Mouse (Mus musculus) liver, embryonic 14.5 days (tissue): ENCODE measurements around the gene Foxj1. TPM values are rescaled to one million over a fixed set of nuclear protein-coding genes. Genes with fewer than 3 reads are reported as not detected.

Experiments used
- ATAC-seq: fragments of 200-750 bp; cut with Nextera tagmentation; 2 replicates; pipeline ENCODE4 v1.8.0; 2017; ENCODE audit warnings: moderate number of reproducible peaks, mild to moderate bottlenecking, moderate library complexity; ENCODE audit not compliant: insufficient read depth
- DNase-seq, 3 experiments: peaks; one replicate each; pipeline ENCODE4 v3.0.0-alpha.2; 2012 to 2013; ENCODE audit warnings: low read depth in 3 of 3, low spot score in 3 of 3
- H3K27ac ChIP-seq: fragments of 300-500 bp; sonication (generic); 2 replicates; pipeline ENCODE4 v1.5.1; 2014; ENCODE audit warnings: moderate library complexity, mild to moderate bottlenecking, control low read depth, inconsistent platforms
- H3K27me3 ChIP-seq: fragments of 300-500 bp; sonication (generic); 2 replicates; pipeline ENCODE4 v1.6.1; 2014; ENCODE audit warnings: mild to moderate bottlenecking, low read length, moderate library complexity; ENCODE audit not compliant: control insufficient read depth, insufficient read depth
- H3K36me3 ChIP-seq: fragments of 300-500 bp; sonication (generic); replicated peaks from 2 replicates; pipeline ENCODE4 v1.6.1; 2014; ENCODE audit warnings: low read depth; ENCODE audit not compliant: control insufficient read depth, insufficient read depth
- H3K4me1 ChIP-seq, 2 experiments: fragments of 200-500 bp in 1 of 2; fragments of 300-500 bp in 1 of 2; sonication (generic) in 1 of 2; replicated peaks; 2 replicates each; pipeline ENCODE4 v1.6.1; 2012 to 2014; ENCODE audit warnings: antibody characterized with exemption in 1 of 2, inconsistent platforms in 1 of 2, low read length in 1 of 2; ENCODE audit not compliant: control insufficient read depth in 2 of 2, insufficient read depth in 2 of 2
- H3K4me2 ChIP-seq: fragments of 300-500 bp; sonication (generic); 2 replicates; pipeline ENCODE4 v1.6.1; 2014; ENCODE audit warnings: low read depth, mild to moderate bottlenecking, control low read depth, moderate library complexity
- H3K4me3 ChIP-seq, 2 experiments: fragments of 200-500 bp in 1 of 2; fragments of 300-500 bp in 1 of 2; sonication (generic) in 1 of 2; 2 replicates each; pipeline ENCODE4 v1.5.1; 2012 to 2014; ENCODE audit warnings: low read depth in 2 of 2, low read length in 2 of 2, mild to moderate bottlenecking in 2 of 2, control low read depth in 1 of 2, inconsistent platforms in 1 of 2, moderate library complexity in 1 of 2; ENCODE audit not compliant: insufficient read depth in 1 of 2
- H3K9ac ChIP-seq: fragments of 300-500 bp; sonication (generic); replicated peaks from 2 replicates; pipeline ENCODE4 v1.6.1; 2014; ENCODE audit warnings: mild to moderate bottlenecking, control low read depth, moderate library complexity
- H3K9me3 ChIP-seq: fragments of 300-500 bp; sonication (generic); 2 replicates; pipeline ENCODE4 v1.6.1; 2016; ENCODE audit warnings: low read length, mixed read lengths; ENCODE audit not compliant: control insufficient read depth
- CTCF ChIP-seq: IDR thresholded peaks from 2 replicates; pipeline ENCODE4 v1.5.1; 2016; ENCODE audit warnings: antibody characterized with exemption, low read depth, control low read depth
- EP300 ChIP-seq: IDR thresholded peaks from 2 replicates; pipeline ENCODE4 v1.6.1; 2016; ENCODE audit warnings: antibody characterized with exemption, low read depth
- WGBS: fragments of 180-500 bp; shearing (Covaris S2); extraction: QIAGEN DNeasy Blood & Tissue Kit; methylation state at CpG from one replicate; pipeline ENCODE4 v1.1.7; 2014; ENCODE audit not compliant: insufficient replicate concordance; 5-methylcytosine and 5-hydroxymethylcytosine counted together
- polyA plus RNA-seq, 2 experiments: library from polyadenylated mRNA; depleted of rRNA in 1 of 2; stranded (reverse) in 1 of 2; unstranded in 1 of 2; fragments of >200 nt; fragmentation: Nextera tagmentation in 1 of 2; extraction: Ambion mirVana in 1 of 2; gene quantifications; 2 replicates each; pipeline versions ENCODE4 v1.2.1 to v1.2.3; 2012 to 2014

Foxj1 gene
- polyA plus RNA-seq, 2 experiments = 0.76 to 1.2 TPM

DNA sequence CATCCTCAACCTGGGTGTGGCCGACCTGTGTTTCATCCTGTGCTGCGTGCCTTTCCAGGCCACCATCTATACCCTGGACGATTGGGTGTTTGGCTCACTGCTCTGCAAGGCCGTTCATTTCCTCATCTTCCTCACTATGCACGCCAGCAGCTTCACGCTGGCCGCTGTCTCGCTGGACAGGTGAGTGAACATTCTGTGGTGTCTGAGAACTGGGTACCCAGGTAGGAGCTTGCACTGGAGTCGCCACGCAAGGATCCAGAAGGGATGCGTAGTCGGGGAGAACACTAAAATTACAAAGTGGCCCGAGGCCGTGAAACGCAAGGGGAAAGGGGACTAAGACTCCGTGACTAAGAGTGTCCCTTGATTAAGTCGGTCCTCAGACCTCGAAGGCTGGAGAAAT, 53.5 kb downstream of the Foxj1 start:
- 6% methylated on average over 18 of the region's 18 CpGs for WGBS
- Histone ChIP-seq H3K4me3 (no peak overlapping the region), H3K27me3 (peaks cover 43% of the 10 kb centered on the region), H3K4me2 (peak overlapping the region; percentile 2; the same call in 1 of the 2 replicates), H3K27ac (no peak overlapping the region), H3K9ac (no peak overlapping the region), H3K36me3 (no peaks in the 10 kb centered on the region), H3K9me3 (no peaks in the 10 kb centered on the region), H3K4me1 (no peaks in the 10 kb centered on the region)
- ATAC-seq = no peak
- no peak for DNase-seq
- no peak for TF ChIP-seq EP300
- no peak for TF ChIP-seq CTCF

DNA sequence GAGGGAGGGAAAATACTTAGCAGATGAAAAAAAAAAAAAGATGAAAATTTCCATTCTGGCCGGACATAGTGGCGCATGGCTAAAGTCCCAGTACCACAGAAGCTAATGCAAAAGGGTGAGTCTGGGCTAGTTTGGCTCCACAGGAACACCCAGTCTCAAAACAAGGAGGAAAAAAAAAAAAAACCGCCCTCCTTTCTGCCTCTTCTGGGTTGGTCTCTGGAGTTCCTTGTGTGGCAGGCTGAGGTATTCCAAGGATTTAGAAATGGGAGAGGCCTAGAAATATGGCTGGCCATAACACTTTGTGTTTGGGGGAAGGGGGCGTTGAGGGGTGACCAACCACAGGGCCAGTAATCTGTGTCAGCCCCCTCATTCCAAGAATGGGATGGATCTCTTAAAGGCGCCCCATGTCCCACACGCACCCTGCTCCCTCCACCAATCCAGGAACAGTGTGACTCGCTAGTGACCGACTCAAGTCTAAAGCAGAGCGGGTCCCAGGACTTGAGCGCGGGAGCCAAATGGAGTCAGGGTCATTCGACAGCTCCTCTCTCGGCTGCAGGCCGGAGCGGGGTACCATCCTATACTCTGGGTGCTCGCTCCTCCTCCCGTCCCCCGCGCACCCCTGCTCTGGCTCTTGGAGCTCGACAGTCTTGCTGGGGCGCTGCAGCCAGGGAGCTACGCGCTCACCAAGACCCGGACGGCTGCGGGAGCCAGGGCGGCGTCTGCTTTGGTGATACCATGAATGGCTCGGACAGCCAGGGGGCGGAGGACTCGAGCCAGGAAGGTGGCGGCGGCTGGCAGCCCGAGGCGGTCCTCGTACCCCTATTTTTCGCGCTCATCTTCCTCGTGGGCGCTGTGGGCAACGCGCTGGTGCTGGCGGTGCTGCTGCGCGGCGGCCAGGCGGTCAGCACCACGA, 54.2 kb downstream of the Foxj1 start, which contains the start of gene Galr2:
Gene Galr2 (plus strand): TSS at position 189 of the 913 bp plus-strand sequence.
- Histone ChIP-seq H3K9ac (no peak within 1 kb of the TSS), H3K27me3 (peaks cover 43% of the 10 kb centered on the region)

More for the DNA sequence above, 54.2 kb downstream of the Foxj1 start, which contains the start of gene Galr2:
- H3K4me2 ChIP-seq = peak within 1 kb of the TSS; percentile 2; the same call in 1 of the 2 replicates
- H3K27ac ChIP-seq = no peak within 1 kb of the TSS
- no peaks in the 10 kb centered on the region for H3K36me3 ChIP-seq
- no peaks in the 10 kb centered on the region for H3K4me1 ChIP-seq
- DNase-seq (no peak), ATAC-seq (no peak)
- no peak within 1 kb of the TSS for H3K4me3 ChIP-seq
- 7% methylated on average over 48 of the region's 48 CpGs for WGBS
- TF ChIP-seq CTCF = no peak
- no peak for TF ChIP-seq EP300
- no peaks in the 10 kb centered on the region for H3K9me3 ChIP-seq

Other genes with a start within 250 kb of the Foxj1 start
- gene Wbp2, start 248.4 kb downstream of the Foxj1 start, polyA plus RNA-seq (2012; rRNA removed) = 46.2 and 57.4 TPM in 2 replicates
- 74.5 and 87.6 TPM in 2 replicates for gene Wbp2, start 248.4 kb downstream of the Foxj1 start, polyA plus RNA-seq (2014; fragmentation: Nextera tagmentation; extraction: Ambion mirVana)
- gene Trim47, start 208.2 kb downstream of the Foxj1 start, polyA plus RNA-seq (2012; rRNA removed) = 1.8 and 2.0 TPM in 2 replicates
- gene Trim47, start 208.2 kb downstream of the Foxj1 start, polyA plus RNA-seq (2014; fragmentation: Nextera tagmentation; extraction: Ambion mirVana) = 2.2 and 3.2 TPM in 2 replicates
- 1.4 and 1.5 TPM in 2 replicates for gene Trim65, start 204.3 kb downstream of the Foxj1 start, polyA plus RNA-seq (2012; rRNA removed)
- 0.83 and 0.97 TPM in 2 replicates for gene Trim65, start 204.3 kb downstream of the Foxj1 start, polyA plus RNA-seq (2014; fragmentation: Nextera tagmentation; extraction: Ambion mirVana)
- gene Mrpl38, start 196.5 kb downstream of the Foxj1 start, polyA plus RNA-seq (2012; rRNA removed) = 17.5 and 24.8 TPM in 2 replicates
- 39.5 and 49.2 TPM in 2 replicates for gene Mrpl38, start 196.5 kb downstream of the Foxj1 start, polyA plus RNA-seq (2014; fragmentation: Nextera tagmentation; extraction: Ambion mirVana)
- 5.8 and 8.7 TPM in 2 replicates for gene Fbf1, start 167.2 kb downstream of the Foxj1 start, polyA plus RNA-seq (2012; rRNA removed)
- gene Fbf1, start 167.2 kb downstream of the Foxj1 start, polyA plus RNA-seq (2014; fragmentation: Nextera tagmentation; extraction: Ambion mirVana) = 3.1 and 3.5 TPM in 2 replicates
- gene Ten1, start 136.5 kb downstream of the Foxj1 start, polyA plus RNA-seq (2012; rRNA removed) = 17.7 and 19.6 TPM in 2 replicates
- 27.3 and 29.3 TPM in 2 replicates for gene Ten1, start 136.5 kb downstream of the Foxj1 start, polyA plus RNA-seq (2014; fragmentation: Nextera tagmentation; extraction: Ambion mirVana)
- gene Acox1, start 136.4 kb downstream of the Foxj1 start, polyA plus RNA-seq (2012; rRNA removed) = 12.3 and 14.8 TPM in 2 replicates
- 16.6 and 18.6 TPM in 2 replicates for gene Acox1, start 136.4 kb downstream of the Foxj1 start, polyA plus RNA-seq (2014; fragmentation: Nextera tagmentation; extraction: Ambion mirVana)
- gene Evpl, start 97.3 kb downstream of the Foxj1 start, polyA plus RNA-seq (2012; rRNA removed) = 0.03 and 0.09 TPM in 2 replicates
- 0.04 and 0.13 TPM in 2 replicates for gene Evpl, start 97.3 kb downstream of the Foxj1 start, polyA plus RNA-seq (2014; fragmentation: Nextera tagmentation; extraction: Ambion mirVana)
- 31.9 and 37.6 TPM in 2 replicates for gene Srp68, start 61.2 kb downstream of the Foxj1 start, polyA plus RNA-seq (2012; rRNA removed)
- gene Srp68, start 61.2 kb downstream of the Foxj1 start, polyA plus RNA-seq (2014; fragmentation: Nextera tagmentation; extraction: Ambion mirVana) = 28.8 and 33.8 TPM in 2 replicates
- gene Galr2, start 54.5 kb downstream of the Foxj1 start, polyA plus RNA-seq (2012; rRNA removed) = 0.02 TPM in 1 of 2 replicates, not detected in the other
- gene Galr2, start 54.5 kb downstream of the Foxj1 start, polyA plus RNA-seq (2014; fragmentation: Nextera tagmentation; extraction: Ambion mirVana) = not detected in 2 replicates
- gene Exoc7, start 28.2 kb downstream of the Foxj1 start, polyA plus RNA-seq (2012; rRNA removed) = 7.1 and 8.8 TPM in 2 replicates
- gene Exoc7, start 28.2 kb downstream of the Foxj1 start, polyA plus RNA-seq (2014; fragmentation: Nextera tagmentation; extraction: Ambion mirVana) = 14.9 and 16.7 TPM in 2 replicates
- gene Rnf157, start 77.6 kb upstream of the Foxj1 start, polyA plus RNA-seq (2012; rRNA removed) = 0.57 and 0.75 TPM in 2 replicates
- 0.66 and 1.2 TPM in 2 replicates for gene Rnf157, start 77.6 kb upstream of the Foxj1 start, polyA plus RNA-seq (2014; fragmentation: Nextera tagmentation; extraction: Ambion mirVana)
- 58.9 and 70.9 TPM in 2 replicates for gene Ubald2, start 98.7 kb upstream of the Foxj1 start, polyA plus RNA-seq (2012; rRNA removed)
- gene Ubald2, start 98.7 kb upstream of the Foxj1 start, polyA plus RNA-seq (2014; fragmentation: Nextera tagmentation; extraction: Ambion mirVana) = 50.3 and 55.4 TPM in 2 replicates
- gene Qrich2, start 130.8 kb upstream of the Foxj1 start, polyA plus RNA-seq (2012; rRNA removed) = 0.01 and 0.02 TPM in 2 replicates
- gene Qrich2, start 130.8 kb upstream of the Foxj1 start, polyA plus RNA-seq (2014; fragmentation: Nextera tagmentation; extraction: Ambion mirVana) = 0.08 TPM in 1 of 2 replicates, not detected in the other
- 19.2 and 22.2 TPM in 2 replicates for gene Prpsap1, start 158.8 kb upstream of the Foxj1 start, polyA plus RNA-seq (2012; rRNA removed)
- gene Prpsap1, start 158.8 kb upstream of the Foxj1 start, polyA plus RNA-seq (2014; fragmentation: Nextera tagmentation; extraction: Ambion mirVana) = 38.4 and 40.4 TPM in 2 replicates
- 23.0 and 24.1 TPM in 2 replicates for gene Sphk1, start 195.5 kb upstream of the Foxj1 start, polyA plus RNA-seq (2012; rRNA removed)
- 26.8 and 32.2 TPM in 2 replicates for gene Sphk1, start 195.5 kb upstream of the Foxj1 start, polyA plus RNA-seq (2014; fragmentation: Nextera tagmentation; extraction: Ambion mirVana)
- gene Ube2o, start 246.0 kb upstream of the Foxj1 start, polyA plus RNA-seq (2012; rRNA removed) = 33.8 and 34.0 TPM in 2 replicates
- gene Ube2o, start 246.0 kb upstream of the Foxj1 start, polyA plus RNA-seq (2014; fragmentation: Nextera tagmentation; extraction: Ambion mirVana) = 25.9 and 32.3 TPM in 2 replicates